Mouse (Mus musculus): ENCODE measurements at regions not wholly inside any gene's neighbourhood (a gene's known extent, or its start where the extent isn't known, plus 50 kb on each side); places are given as distances from the start of the nearest gene placed in this dataset.

DNA sequence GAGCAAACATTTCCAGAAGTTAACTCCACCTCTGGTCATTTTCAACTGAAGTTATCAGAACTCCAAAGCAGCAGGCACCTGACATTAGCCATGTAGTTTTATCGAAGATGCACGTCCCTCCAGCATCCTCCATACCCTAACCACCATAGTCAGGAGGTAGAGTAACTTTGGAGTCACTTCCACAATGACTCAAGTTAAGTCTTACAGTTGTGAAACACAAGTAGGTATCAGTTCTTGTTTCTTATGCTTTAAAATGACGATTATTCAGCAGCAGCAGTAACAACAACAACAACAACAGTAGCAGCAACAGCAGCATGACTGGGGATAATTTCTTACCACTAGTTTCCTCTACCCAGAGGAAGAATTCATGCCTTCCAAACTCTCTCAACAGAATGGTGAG, 51.3 kb upstream of the Tank start:
- ATAC-seq (ENCODE audit: low FRiP score) (no peak), DNase-seq (ENCODE audit: low spot score) (no peak)
- Histone ChIP-seq H3K4me1 (replicated peaks; ENCODE audit: control insufficient read depth, insufficient read depth, low read length) (no peaks in the 10 kb centered on the region), H3K4me3 (ENCODE audit: low read depth, low read length) (no peak overlapping the region), H3K9ac (ENCODE audit: low read depth, low read length) (no peak overlapping the region), H3K4me2 (replicated peaks; ENCODE audit: low read depth, low read length) (no peak overlapping the region), H3K27me3 (ENCODE audit: control insufficient read depth, insufficient read depth, low read length) (no peaks in the 10 kb centered on the region), H3K27ac (ENCODE audit: low read depth, low read length) (no peak overlapping the region), H3K9me3 (ENCODE audit: control insufficient read depth, low read length) (no peaks in the 10 kb centered on the region), H3K36me3 (ENCODE audit: control insufficient read depth, insufficient read depth, low read length) (no peaks in the 10 kb centered on the region)
- 89% methylated on average over 3 of the region's 3 CpGs for WGBS

DNA sequence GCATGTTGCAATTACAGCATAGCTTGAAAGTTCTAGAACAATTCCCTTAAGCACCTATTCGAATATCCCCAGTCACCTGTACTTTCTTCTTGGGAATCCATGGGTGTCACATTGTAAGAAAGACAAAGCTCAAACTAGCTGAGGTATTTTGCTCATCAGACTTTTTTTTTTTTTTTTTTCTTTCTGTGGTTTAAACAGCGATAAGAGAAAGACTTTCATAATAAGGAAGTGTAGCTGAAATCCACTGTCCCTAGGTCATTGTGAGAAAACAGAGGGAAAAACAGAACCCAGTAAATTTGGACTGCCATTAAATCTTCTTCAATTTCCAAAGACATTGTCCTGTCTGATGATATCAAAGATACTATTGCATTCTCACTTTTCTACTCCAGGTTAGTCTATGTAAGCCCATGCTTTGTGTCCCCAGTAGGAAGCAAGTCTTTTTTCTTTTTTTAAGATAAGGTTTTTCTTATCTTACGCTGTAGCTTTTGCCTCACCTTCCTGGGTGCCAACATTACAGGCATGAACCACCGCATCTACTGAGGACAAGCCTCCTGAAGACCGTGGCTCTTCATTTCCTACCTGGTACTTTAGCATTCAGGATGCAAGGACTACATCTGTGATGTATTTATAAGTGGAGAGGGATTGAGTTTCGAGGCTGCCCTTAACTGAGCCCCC, 54.2 kb upstream of the Tank start:
- H3K4me2 ChIP-seq (replicated peaks; ENCODE audit: low read depth, low read length): no peak overlapping the region
- WGBS: 87% methylated on average over 6 of the region's 6 CpGs
- ATAC-seq (ENCODE audit: low FRiP score) (no peak), DNase-seq (ENCODE audit: low spot score) (no peak)
- no peaks in the 10 kb centered on the region for H3K27me3 ChIP-seq (ENCODE audit: control insufficient read depth, insufficient read depth, low read length)
- no peak overlapping the region for H3K4me3 ChIP-seq (ENCODE audit: low read depth, low read length)
- H3K9ac ChIP-seq (ENCODE audit: low read depth, low read length): no peak overlapping the region
- no peaks in the 10 kb centered on the region for H3K36me3 ChIP-seq (ENCODE audit: control insufficient read depth, insufficient read depth, low read length)
- H3K27ac ChIP-seq (ENCODE audit: low read depth, low read length): no peak overlapping the region
- no peaks in the 10 kb centered on the region for H3K4me1 ChIP-seq (replicated peaks; ENCODE audit: control insufficient read depth, insufficient read depth, low read length)
- no peaks in the 10 kb centered on the region for H3K9me3 ChIP-seq (ENCODE audit: control insufficient read depth, low read length)

DNA sequence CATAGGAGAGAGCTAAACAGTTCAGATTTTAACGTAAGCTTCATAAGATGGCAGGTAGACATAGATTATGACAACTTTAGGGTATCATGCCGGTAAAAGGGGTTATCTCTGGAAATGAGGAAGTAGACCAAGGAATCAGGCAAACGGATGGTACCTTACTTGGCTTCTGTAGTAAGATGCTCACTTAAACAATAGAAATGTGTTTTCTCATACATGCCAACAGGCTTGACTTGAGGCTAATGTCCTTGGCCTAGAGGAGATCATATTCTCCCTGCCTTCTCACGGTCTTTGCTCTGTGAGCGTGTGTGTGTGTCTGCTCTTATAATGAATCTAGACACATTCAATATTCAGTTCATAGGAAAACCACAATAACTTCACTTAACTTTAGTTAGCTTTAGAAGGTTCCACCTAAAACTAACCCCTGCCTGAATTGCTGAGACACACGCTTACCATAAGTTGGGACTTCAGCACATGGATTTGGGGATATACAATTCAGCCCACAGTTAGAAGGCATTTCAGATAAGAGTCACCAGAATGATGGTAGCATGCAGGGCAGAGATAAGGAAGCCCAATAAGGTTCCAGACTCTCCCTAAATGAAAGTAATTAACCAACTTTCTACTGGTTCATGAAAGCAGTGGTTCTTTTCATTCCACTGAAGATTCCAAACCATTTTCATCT, 63.8 kb upstream of the Tank start:
- no peaks in the 10 kb centered on the region for H3K27me3 ChIP-seq (ENCODE audit: control insufficient read depth, insufficient read depth, low read length)
- DNase-seq (ENCODE audit: low spot score) (no peak), ATAC-seq (ENCODE audit: low FRiP score) (no peak)
- H3K4me3 ChIP-seq (ENCODE audit: low read depth, low read length): no peak overlapping the region
- WGBS: 95% methylated on average over 6 of the region's 6 CpGs
- H3K4me1 ChIP-seq (replicated peaks; ENCODE audit: control insufficient read depth, insufficient read depth, low read length): no peaks in the 10 kb centered on the region
- no peak overlapping the region for H3K27ac ChIP-seq (ENCODE audit: low read depth, low read length)
- H3K4me2 ChIP-seq (replicated peaks; ENCODE audit: low read depth, low read length): no peak overlapping the region
- H3K9me3 ChIP-seq (ENCODE audit: control insufficient read depth, low read length): no peaks in the 10 kb centered on the region
- H3K36me3 ChIP-seq (ENCODE audit: control insufficient read depth, insufficient read depth, low read length): no peaks in the 10 kb centered on the region
- no peak overlapping the region for H3K9ac ChIP-seq (ENCODE audit: low read depth, low read length)

DNA sequence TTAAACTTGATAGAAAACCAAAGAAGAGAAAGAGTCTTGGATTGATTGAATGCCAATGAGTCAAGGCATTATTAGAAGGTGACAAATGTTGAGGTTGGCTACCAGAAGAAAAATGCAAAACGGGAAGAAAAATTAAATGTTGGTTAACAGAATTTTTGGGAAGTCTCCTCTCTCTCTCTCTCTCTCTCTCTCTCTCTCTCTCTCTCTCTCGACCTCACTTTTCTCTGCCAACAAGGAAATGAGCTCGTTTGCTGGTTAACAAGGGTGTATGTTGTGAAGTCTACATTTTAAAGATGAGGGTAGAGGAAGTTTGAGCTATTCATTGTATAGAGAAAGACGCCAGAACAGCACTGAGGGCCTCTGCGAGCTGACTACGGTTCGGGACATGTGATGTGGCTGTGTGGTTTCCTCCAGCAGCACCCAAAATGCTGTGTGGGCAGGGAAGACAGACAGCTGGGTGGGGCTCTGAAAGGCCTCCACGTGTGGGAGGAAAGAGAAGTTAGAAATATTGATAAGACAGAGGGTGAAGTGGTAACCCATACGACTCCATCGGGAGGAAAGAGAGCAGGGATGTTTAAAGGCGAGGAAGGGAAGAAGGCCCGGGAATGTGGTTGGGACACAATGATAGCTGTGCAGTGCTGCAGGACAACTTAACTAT, 64.5 kb upstream of the Tank start:
- Histone ChIP-seq H3K4me3 (ENCODE audit: low read depth, low read length) (no peak overlapping the region), H3K36me3 (ENCODE audit: control insufficient read depth, insufficient read depth, low read length) (no peaks in the 10 kb centered on the region), H3K4me1 (replicated peaks; ENCODE audit: control insufficient read depth, insufficient read depth, low read length) (no peaks in the 10 kb centered on the region), H3K27me3 (ENCODE audit: control insufficient read depth, insufficient read depth, low read length) (no peaks in the 10 kb centered on the region), H3K9ac (ENCODE audit: low read depth, low read length) (no peak overlapping the region), H3K27ac (ENCODE audit: low read depth, low read length) (no peak overlapping the region), H3K4me2 (replicated peaks; ENCODE audit: low read depth, low read length) (no peak overlapping the region), H3K9me3 (ENCODE audit: control insufficient read depth, low read length) (no peaks in the 10 kb centered on the region)
- ATAC-seq (ENCODE audit: low FRiP score): no peak
- no peak for DNase-seq (ENCODE audit: low spot score)
- 82% methylated on average over 12 of the region's 12 CpGs for WGBS

DNA sequence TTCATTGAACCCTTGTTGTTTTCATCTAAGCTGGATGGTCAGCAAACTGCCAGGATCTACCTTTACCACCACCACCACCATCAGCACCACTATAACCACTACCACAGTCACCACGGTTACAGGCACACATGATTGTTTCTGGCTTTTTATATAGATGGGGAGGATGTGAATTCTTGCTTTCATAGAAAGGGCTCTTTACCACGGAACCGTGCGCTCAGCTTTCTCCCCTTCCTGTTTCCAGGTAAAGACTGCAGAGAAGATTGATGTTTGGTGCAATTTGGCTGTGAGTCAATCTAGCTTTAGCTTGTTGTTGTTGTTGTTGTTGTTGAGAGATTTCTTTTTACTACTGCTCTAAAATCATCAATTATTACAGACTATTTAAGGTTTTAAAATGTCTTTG, 74.8 kb upstream of the Tank start:
- WGBS: 94% methylated on average over 4 of the region's 4 CpGs
- Histone ChIP-seq H3K36me3 (ENCODE audit: control insufficient read depth, insufficient read depth, low read length) (no peaks in the 10 kb centered on the region), H3K27ac (ENCODE audit: low read depth, low read length) (no peak overlapping the region), H3K4me3 (ENCODE audit: low read depth, low read length) (no peak overlapping the region), H3K4me2 (replicated peaks; ENCODE audit: low read depth, low read length) (no peak overlapping the region), H3K9me3 (ENCODE audit: control insufficient read depth, low read length) (no peaks in the 10 kb centered on the region), H3K4me1 (replicated peaks; ENCODE audit: control insufficient read depth, insufficient read depth, low read length) (no peaks in the 10 kb centered on the region), H3K27me3 (ENCODE audit: control insufficient read depth, insufficient read depth, low read length) (no peaks in the 10 kb centered on the region), H3K9ac (ENCODE audit: low read depth, low read length) (no peak overlapping the region)
- ATAC-seq (ENCODE audit: low FRiP score): no peak
- no peak for DNase-seq (ENCODE audit: low spot score)

DNA sequence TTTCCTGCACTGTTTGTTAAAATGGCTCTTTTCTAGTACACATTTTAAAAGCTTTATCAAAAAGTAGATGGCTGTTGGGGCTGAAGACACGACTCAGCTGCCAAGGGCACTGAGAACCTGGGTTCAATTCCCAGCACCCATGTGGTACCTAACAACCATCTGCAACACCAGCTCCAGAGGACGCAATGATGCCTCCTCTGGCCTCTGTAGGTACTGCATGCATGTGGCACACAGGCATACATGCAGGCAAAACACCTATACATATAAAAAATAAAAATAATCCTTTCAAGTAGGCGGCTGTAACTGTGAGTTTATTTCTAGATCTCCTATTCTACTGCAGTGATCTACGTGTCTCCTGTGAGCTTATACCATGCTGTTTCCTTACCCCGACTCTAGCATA, 76.5 kb upstream of the Tank start:
- no peaks in the 10 kb centered on the region for H3K9me3 ChIP-seq (ENCODE audit: control insufficient read depth, low read length)
- no peak overlapping the region for H3K4me3 ChIP-seq (ENCODE audit: low read depth, low read length)
- no peak overlapping the region for H3K27ac ChIP-seq (ENCODE audit: low read depth, low read length)
- no peaks in the 10 kb centered on the region for H3K27me3 ChIP-seq (ENCODE audit: control insufficient read depth, insufficient read depth, low read length)
- DNase-seq (ENCODE audit: low spot score): no peak
- no peak for ATAC-seq (ENCODE audit: low FRiP score)
- H3K36me3 ChIP-seq (ENCODE audit: control insufficient read depth, insufficient read depth, low read length): no peaks in the 10 kb centered on the region
- no peak overlapping the region for H3K4me2 ChIP-seq (replicated peaks; ENCODE audit: low read depth, low read length)
- no peak overlapping the region for H3K9ac ChIP-seq (ENCODE audit: low read depth, low read length)
- no peaks in the 10 kb centered on the region for H3K4me1 ChIP-seq (replicated peaks; ENCODE audit: control insufficient read depth, insufficient read depth, low read length)
- WGBS: 91% methylated on average over 5 of the region's 5 CpGs

DNA sequence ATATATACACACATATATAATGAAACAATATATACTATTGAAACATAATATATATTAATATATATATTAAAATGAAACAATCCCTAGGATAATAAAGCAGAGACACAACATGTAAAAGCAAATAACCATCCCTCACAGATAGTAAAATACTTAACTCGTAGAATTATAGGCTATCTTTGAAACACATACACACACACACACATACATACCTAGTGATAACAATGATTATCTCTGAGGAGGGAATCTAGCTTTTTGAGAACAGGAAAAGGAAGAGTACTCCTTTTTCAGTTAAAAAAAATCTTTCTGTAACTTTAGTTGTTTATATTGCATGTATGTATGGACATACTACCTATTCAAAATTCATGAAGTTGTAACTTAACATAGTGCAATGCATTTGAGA, 79.1 kb upstream of the Tank start:
- no peaks in the 10 kb centered on the region for H3K36me3 ChIP-seq (ENCODE audit: control insufficient read depth, insufficient read depth, low read length)
- no peaks in the 10 kb centered on the region for H3K9me3 ChIP-seq (ENCODE audit: control insufficient read depth, low read length)
- no peak overlapping the region for H3K4me2 ChIP-seq (replicated peaks; ENCODE audit: low read depth, low read length)
- DNase-seq (ENCODE audit: low spot score) (no peak), ATAC-seq (ENCODE audit: low FRiP score) (no peak)
- no peak overlapping the region for H3K27ac ChIP-seq (ENCODE audit: low read depth, low read length)
- H3K27me3 ChIP-seq (ENCODE audit: control insufficient read depth, insufficient read depth, low read length): no peaks in the 10 kb centered on the region
- H3K9ac ChIP-seq (ENCODE audit: low read depth, low read length): no peak overlapping the region
- no peaks in the 10 kb centered on the region for H3K4me1 ChIP-seq (replicated peaks; ENCODE audit: control insufficient read depth, insufficient read depth, low read length)
- no peak overlapping the region for H3K4me3 ChIP-seq (ENCODE audit: low read depth, low read length)
- WGBS: 83% methylated on average over 1 of the region's 1 CpGs

DNA sequence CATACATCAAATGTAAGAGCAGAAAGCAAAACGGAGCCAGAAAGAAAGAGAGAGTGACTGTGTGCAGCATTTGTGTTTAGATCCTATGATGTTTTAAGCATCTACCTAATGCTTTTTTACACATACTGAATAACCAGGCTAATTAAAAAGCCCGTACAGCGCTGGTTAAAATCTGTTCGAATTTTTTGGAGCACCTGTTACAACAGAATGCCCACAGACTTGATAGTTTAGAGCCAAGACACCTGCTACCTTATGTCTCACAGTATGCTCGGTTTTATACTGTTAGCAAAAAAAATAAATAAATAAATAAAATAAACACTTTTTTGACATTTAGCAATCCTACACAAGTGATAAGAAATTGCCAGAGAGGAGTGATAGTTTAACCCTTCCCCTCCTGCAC, 80.5 kb upstream of the Tank start:
- no peaks in the 10 kb centered on the region for H3K27me3 ChIP-seq (ENCODE audit: control insufficient read depth, insufficient read depth, low read length)
- H3K4me1 ChIP-seq (replicated peaks; ENCODE audit: control insufficient read depth, insufficient read depth, low read length): no peaks in the 10 kb centered on the region
- DNase-seq (ENCODE audit: low spot score): no peak
- H3K9me3 ChIP-seq (ENCODE audit: control insufficient read depth, low read length): no peaks in the 10 kb centered on the region
- WGBS: 72% methylated on average over 5 of the region's 5 CpGs
- H3K4me3 ChIP-seq (ENCODE audit: low read depth, low read length): no peak overlapping the region
- ATAC-seq (ENCODE audit: low FRiP score): no peak
- H3K36me3 ChIP-seq (ENCODE audit: control insufficient read depth, insufficient read depth, low read length): no peaks in the 10 kb centered on the region
- no peak overlapping the region for H3K9ac ChIP-seq (ENCODE audit: low read depth, low read length)
- H3K27ac ChIP-seq (ENCODE audit: low read depth, low read length): no peak overlapping the region
- no peak overlapping the region for H3K4me2 ChIP-seq (replicated peaks; ENCODE audit: low read depth, low read length)

DNA sequence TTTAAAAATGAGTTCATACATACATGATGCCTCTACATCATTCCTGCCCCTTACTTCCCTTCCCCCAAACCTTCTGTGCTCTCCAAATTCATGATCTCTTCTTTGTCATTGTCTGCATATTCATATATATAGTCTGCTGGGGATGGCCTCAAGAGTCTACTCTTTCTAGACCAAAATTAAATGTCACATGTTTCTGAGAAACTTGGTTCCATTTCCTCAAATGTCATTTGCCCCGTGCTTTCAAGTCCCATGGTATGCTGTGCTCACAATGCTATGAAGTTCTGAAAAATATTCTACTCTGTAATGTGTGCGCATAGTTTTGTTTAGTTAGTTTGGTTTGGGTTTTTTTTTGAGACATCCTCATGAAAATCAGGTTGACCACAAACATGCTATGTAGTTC, 81.4 kb upstream of the Tank start:
- Histone ChIP-seq H3K4me3 (ENCODE audit: low read depth, low read length) (no peak overlapping the region), H3K9ac (ENCODE audit: low read depth, low read length) (no peak overlapping the region), H3K27me3 (ENCODE audit: control insufficient read depth, insufficient read depth, low read length) (no peaks in the 10 kb centered on the region), H3K36me3 (ENCODE audit: control insufficient read depth, insufficient read depth, low read length) (no peaks in the 10 kb centered on the region), H3K27ac (ENCODE audit: low read depth, low read length) (no peak overlapping the region), H3K4me2 (replicated peaks; ENCODE audit: low read depth, low read length) (no peak overlapping the region), H3K4me1 (replicated peaks; ENCODE audit: control insufficient read depth, insufficient read depth, low read length) (no peaks in the 10 kb centered on the region), H3K9me3 (ENCODE audit: control insufficient read depth, low read length) (no peaks in the 10 kb centered on the region)
- ATAC-seq (ENCODE audit: low FRiP score): no peak
- DNase-seq (ENCODE audit: low spot score): no peak
- 94% methylated on average over 2 of the region's 2 CpGs for WGBS
